Mouse (Mus musculus): ENCODE results near the gene Ripor2.

DNA sequence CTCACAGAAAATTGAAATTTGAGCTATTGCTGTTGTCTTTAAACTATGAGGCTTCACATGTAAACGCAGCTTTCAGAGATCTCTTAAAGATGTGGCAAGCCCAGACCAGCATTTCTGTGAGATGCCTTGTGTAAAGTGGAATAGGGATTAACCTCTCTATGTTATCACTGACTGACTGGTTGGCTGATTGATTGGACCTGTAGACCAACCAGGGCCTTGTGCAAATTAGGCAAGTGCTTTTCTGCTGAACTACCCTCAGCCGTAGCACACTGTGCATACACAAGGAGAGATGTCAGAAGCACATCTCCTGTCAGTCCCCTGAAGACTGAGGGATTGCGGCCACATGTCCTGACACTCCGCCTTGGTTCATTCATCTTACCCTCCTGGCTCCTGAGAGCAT, 29.9 kb upstream of the Ripor2 start:
- TF ChIP-seq CTCF (IDR thresholded peaks at IDR 0.05; ENCODE audit: low read depth) (no peak), EP300 (IDR thresholded peaks at IDR 0.05; ENCODE audit: low read depth) (no peak)
